Mouse (Mus musculus) T-helper 17 cell (primary cell): ENCODE data around the gene Themis3.

Experiments
- in situ Hi-C, 2 experiments: fragments of 300-600 bp; cut with MboI, MseI; formaldehyde crosslinking; loops; 1 replicate in 1 of 2; 2 replicates in 1 of 2; pipeline ENCODE4 v1.15.1; 2025; ENCODE audit warnings: high pct_unique_total_duplicates in 2 of 2

Gene Themis3

GRCm38 (mm10) chr17:66594435-66594834 is at the start of gene Themis3:
Themis3 (minus strand) TSS chr17:66594621.
- in situ Hi-C loops = no loop called here

GRCm38 (mm10) chr17:66637951-66638722 is 43.7 kb upstream of the Themis3 start:
- in situ Hi-C loops = no loop called here

GRCm38 (mm10) chr17:66619996-66620656 is 25.7 kb upstream of the Themis3 start:
- in situ Hi-C loops = loop anchor here in 1 of 2 experiments (5.0 to 10.0 kb wide), 2 partner anchors 1507 to 1975 kb away; no protein-coding TSS in a partner anchor

GRCm38 (mm10) chr17:66619255-66619826 is 24.9 kb upstream of the Themis3 start:
- in situ Hi-C loops = loop anchor here in 1 of 2 experiments (10.0 kb wide), 1 partner anchor 1975 kb away; no protein-coding TSS in a partner anchor

- in situ Hi-C loops = loop anchor here in 1 of 2 experiments (10.0 kb wide), 1 partner anchor 1965 kb away; no protein-coding TSS in a partner anchor
These were observed 15.6 kb upstream of the Themis3 start for GRCm38 (mm10) chr17:66610032-66610431.

- in situ Hi-C loops = no loop called here
These were observed 10.5 kb upstream of the Themis3 start for GRCm38 (mm10) chr17:66604931-66605330.

- in situ Hi-C loops = no loop called here
These were observed 6.8 kb upstream of the Themis3 start for GRCm38 (mm10) chr17:66601171-66601570.

GRCm38 (mm10) chr17:66595867-66596266 is 1.4 kb upstream of the Themis3 start:
- in situ Hi-C loops = no loop called here

GRCm38 (mm10) chr17:66595256-66595655 is 835 bp upstream of the Themis3 start:
- in situ Hi-C loops = no loop called here

GRCm38 (mm10) chr17:66590353-66591075 is 3.9 kb downstream of the Themis3 start:
- in situ Hi-C loops = no loop called here

GRCm38 (mm10) chr17:66589864-66590263 is 4.6 kb downstream of the Themis3 start:
- in situ Hi-C loops = no loop called here

- in situ Hi-C loops = no loop called here
These were observed 7.7 kb downstream of the Themis3 start for GRCm38 (mm10) chr17:66586741-66587140.

GRCm38 (mm10) chr17:66586078-66586477 is 8.3 kb downstream of the Themis3 start:
- in situ Hi-C loops = no loop called here

- in situ Hi-C loops = no loop called here
These were observed 13.4 kb downstream of the Themis3 start for GRCm38 (mm10) chr17:66580990-66581389.

- in situ Hi-C loops = no loop called here
These were observed 16.4 kb downstream of the Themis3 start for GRCm38 (mm10) chr17:66578007-66578406.

GRCm38 (mm10) chr17:66577507-66577906 is 16.9 kb downstream of the Themis3 start:
- in situ Hi-C loops = no loop called here

GRCm38 (mm10) chr17:66572677-66573060 is 21.8 kb downstream of the Themis3 start:
- in situ Hi-C loops = no loop called here

- in situ Hi-C loops = no loop called here
These were observed 22.4 kb downstream of the Themis3 start for GRCm38 (mm10) chr17:66571860-66572676.

GRCm38 (mm10) chr17:66564213-66564612 is 30.2 kb downstream of the Themis3 start:
- in situ Hi-C loops = no loop called here

GRCm38 (mm10) chr17:66563551-66563950 is 30.9 kb downstream of the Themis3 start:
- in situ Hi-C loops = no loop called here

- in situ Hi-C loops = no loop called here
These were observed 33.0 kb downstream of the Themis3 start for GRCm38 (mm10) chr17:66561380-66561779.
